Mouse (Mus musculus) E14TG2a.4 (cell line): Measurements from ENCODE around the gene Selenbp1.
"Not testable (repeated sequence)": the region's sequence is repeated elsewhere in the genome, so short reads cannot be mapped to it uniquely, and the experiment has no call there.

ENCODE experiments used
- CTCF ChIP-seq: conservative IDR thresholded peaks from 2 replicates; pipeline ENCODE4 v1.5.1; 2014; ENCODE audit warnings: low read length
- NANOG ChIP-seq: IDR thresholded peaks from 2 replicates; pipeline ENCODE4 v1.6.1; 2014; ENCODE audit warnings: borderline replicate concordance, low read length, mixed read lengths
- POU5F1 ChIP-seq: IDR thresholded peaks from 2 replicates; pipeline ENCODE4 v1.6.1; 2014; ENCODE audit warnings: low read length, borderline replicate concordance

- not testable (repeated sequence) for TF ChIP-seq POU5F1, CTCF, NANOG
Observed at GRCm38 (mm10) chr3:94931427-94932082, 1.3 kb upstream of the Selenbp1 start.
